Mouse (Mus musculus) splenic B cell, adult 2 months (primary cell): ENCODE results near the gene Itsn2.
A peak's percentile ranks its signal among the peaks of the same experiment; 100 is the strongest.
"Not testable (repeated sequence)": the region's sequence is repeated elsewhere in the genome, so short reads cannot be mapped to it uniquely, and the experiment has no call there.

Experiments used
- DNase-seq: peaks from one replicate; pipeline ENCODE4 v3.0.0-alpha.2; 2011; ENCODE audit warnings: low read depth, low spot score
- H3K27me3 ChIP-seq: 2 replicates; pipeline ENCODE4 v1.6.1; 2012; ENCODE audit warnings: mild to moderate bottlenecking, low read length, moderate library complexity, mixed read lengths; ENCODE audit not compliant: control insufficient read depth, poor library complexity, insufficient read depth, severe bottlenecking
- H3K36me3 ChIP-seq: 2 replicates; pipeline ENCODE4 v1.6.1; 2012; ENCODE audit warnings: mild to moderate bottlenecking, low read length, moderate library complexity, mixed read lengths; ENCODE audit not compliant: control insufficient read depth, poor library complexity, insufficient read depth, severe bottlenecking

Itsn2 gene

GRCm38 (mm10) chr12:4592541-4593165 is at the start of gene Itsn2, which contains the start of gene Gm3625:
Gene Itsn2 (plus strand): TSS chr12:4592638.
Gene Gm3625 (minus strand): TSS chr12:4592927.
- Histone ChIP-seq H3K27me3 (no peaks in the 10 kb centered on the region), H3K36me3 (0 out of 2 replicates have a peak, but pooled peaks cover 2% of the 10 kb centered on the region)
- peak; percentile 82 for DNase-seq

GRCm38 (mm10) chr12:4544400-4544919 is 48.0 kb upstream of the Itsn2 start:
- no peaks in the 10 kb centered on the region for H3K27me3 ChIP-seq
- DNase-seq: no peak
- H3K36me3 ChIP-seq: no peaks in the 10 kb centered on the region

GRCm38 (mm10) chr12:4545425-4545824 is 47.0 kb upstream of the Itsn2 start:
- Histone ChIP-seq H3K36me3 (no peaks in the 10 kb centered on the region), H3K27me3 (no peaks in the 10 kb centered on the region)
- peak; percentile 20 for DNase-seq

- no peak for DNase-seq
- H3K27me3 ChIP-seq: no peaks in the 10 kb centered on the region
- H3K36me3 ChIP-seq: no peaks in the 10 kb centered on the region
Measured at GRCm38 (mm10) chr12:4546491-4546890, 45.9 kb upstream of the Itsn2 start.

- no peak for DNase-seq
- Histone ChIP-seq H3K36me3 (no peaks in the 10 kb centered on the region), H3K27me3 (no peaks in the 10 kb centered on the region; the same call in 1 of the 2 replicates)
Measured at GRCm38 (mm10) chr12:4547557-4547956, 44.9 kb upstream of the Itsn2 start.

GRCm38 (mm10) chr12:4548053-4549013 is 44.1 kb upstream of the Itsn2 start:
- DNase-seq: peak; percentile 88
- no peaks in the 10 kb centered on the region; the same call in 1 of the 2 replicates for H3K27me3 ChIP-seq
- H3K36me3 ChIP-seq: no peaks in the 10 kb centered on the region

- H3K36me3 ChIP-seq, H3K27me3 ChIP-seq, DNase-seq: not testable (repeated sequence)
Measured at GRCm38 (mm10) chr12:4553704-4554103, 38.7 kb upstream of the Itsn2 start.

- no peaks in the 10 kb centered on the region; the same call in 1 of the 2 replicates for H3K27me3 ChIP-seq
- H3K36me3 ChIP-seq: no peaks in the 10 kb centered on the region
- DNase-seq: no peak
Measured at GRCm38 (mm10) chr12:4555451-4555850, 37.0 kb upstream of the Itsn2 start.

GRCm38 (mm10) chr12:4556891-4557290 is 35.5 kb upstream of the Itsn2 start:
- Histone ChIP-seq H3K36me3 (no peaks in the 10 kb centered on the region), H3K27me3 (no peaks in the 10 kb centered on the region; the same call in 1 of the 2 replicates)
- no peak for DNase-seq

- no peak for DNase-seq
- Histone ChIP-seq H3K36me3 (no peaks in the 10 kb centered on the region), H3K27me3 (no peaks in the 10 kb centered on the region)
Measured at GRCm38 (mm10) chr12:4557436-4557835, 35.0 kb upstream of the Itsn2 start.

GRCm38 (mm10) chr12:4558013-4558412 is 34.4 kb upstream of the Itsn2 start:
- DNase-seq: no peak
- no peaks in the 10 kb centered on the region for H3K27me3 ChIP-seq
- no peaks in the 10 kb centered on the region for H3K36me3 ChIP-seq

- DNase-seq: no peak
- H3K36me3 ChIP-seq: no peaks in the 10 kb centered on the region
- H3K27me3 ChIP-seq: no peaks in the 10 kb centered on the region
Measured at GRCm38 (mm10) chr12:4558475-4559279, 33.8 kb upstream of the Itsn2 start.

GRCm38 (mm10) chr12:4571864-4572263 is 20.6 kb upstream of the Itsn2 start:
- peak; percentile 89 for DNase-seq
- Histone ChIP-seq H3K27me3 (no peaks in the 10 kb centered on the region), H3K36me3 (no peaks in the 10 kb centered on the region)

GRCm38 (mm10) chr12:4574065-4574464 is 18.4 kb upstream of the Itsn2 start:
- DNase-seq: no peak
- Histone ChIP-seq H3K27me3 (no peaks in the 10 kb centered on the region), H3K36me3 (no peaks in the 10 kb centered on the region)
